Mouse (Mus musculus) testis, adult 2 months (tissue): ENCODE results near the gene Abt1. TPM values are rescaled to one million over a fixed set of nuclear protein-coding genes. Genes with fewer than 3 reads are reported as not detected.

ENCODE experiments used
- H3K27ac ChIP-seq: fragments of 200-500 bp; 2 replicates; pipeline ENCODE4 v1.5.1; 2012; ENCODE audit warnings: low read depth, low read length; ENCODE audit not compliant: control insufficient read depth, insufficient read depth
- H3K27me3 ChIP-seq: fragments of 200-500 bp; 2 replicates; pipeline ENCODE4 v1.6.1; 2012; ENCODE audit warnings: mild to moderate bottlenecking, low read length, moderate library complexity; ENCODE audit not compliant: control insufficient read depth, insufficient read depth
- H3K36me3 ChIP-seq: fragments of 200-500 bp; 2 replicates; pipeline ENCODE4 v1.6.1; 2012; ENCODE audit warnings: mild to moderate bottlenecking, low read length; ENCODE audit not compliant: control insufficient read depth, insufficient read depth
- H3K4me1 ChIP-seq: fragments of 200-500 bp; 2 replicates; pipeline ENCODE4 v1.6.1; 2012; ENCODE audit warnings: low read length; ENCODE audit not compliant: control insufficient read depth, insufficient read depth
- H3K4me3 ChIP-seq: fragments of 200-500 bp; 2 replicates; pipeline ENCODE4 v1.5.1; 2012; ENCODE audit warnings: low read depth, mild to moderate bottlenecking, low read length, moderate library complexity, mixed read lengths; ENCODE audit not compliant: control insufficient read depth
- CTCF ChIP-seq: fragments of 200-500 bp; IDR thresholded peaks from 2 replicates; pipeline ENCODE4 v1.5.1; 2012; ENCODE audit warnings: low read depth, mild to moderate bottlenecking, inconsistent platforms, low read length, moderate library complexity; ENCODE audit not compliant: control insufficient read depth, insufficient read depth, insufficient replicate concordance
- POLR2A ChIP-seq: fragments of 200-500 bp; IDR thresholded peaks from 2 replicates; pipeline ENCODE4 v1.6.1; 2012; ENCODE audit warnings: low read depth, mild to moderate bottlenecking, inconsistent platforms, low read length, moderate library complexity; ENCODE audit not compliant: control insufficient read depth
- polyA plus RNA-seq: library from polyadenylated mRNA; depleted of rRNA; stranded (reverse); fragments of >200 nt; gene quantifications from 2 replicates; pipeline ENCODE4 v1.2.3, GENCODE M21; 2012

Gene Abt1
- polyA plus RNA-seq, 1 experiment: 2.0 TPM

DNA sequence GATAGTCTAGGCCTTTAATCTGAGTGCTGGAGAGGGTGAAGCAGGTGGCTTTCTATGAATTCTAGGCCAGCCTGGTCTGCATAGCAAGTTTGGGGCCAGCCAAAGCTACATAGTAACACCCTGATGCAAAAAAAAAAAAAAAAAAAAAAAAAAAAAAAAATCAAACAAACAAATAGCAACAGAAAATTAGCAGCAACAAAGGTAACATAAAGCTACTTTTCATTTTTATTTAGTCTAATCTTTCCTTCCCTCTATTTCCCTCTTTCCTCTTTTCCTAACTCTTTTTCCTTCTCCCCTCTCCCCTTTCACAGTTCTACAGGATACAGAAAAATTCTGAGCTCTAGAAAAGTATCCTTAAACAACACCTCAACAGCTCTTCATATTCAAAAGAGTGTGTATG lies 39.0 kb upstream of the Abt1 start:
- Histone ChIP-seq H3K27ac (no peak overlapping the region), H3K36me3 (no peaks in the 10 kb centered on the region), H3K27me3 (no peaks in the 10 kb centered on the region), H3K4me1 (peaks cover 5% of the 10 kb centered on the region), H3K4me3 (no peak overlapping the region)
- TF ChIP-seq POLR2A: no peak
- no peak for TF ChIP-seq CTCF

DNA sequence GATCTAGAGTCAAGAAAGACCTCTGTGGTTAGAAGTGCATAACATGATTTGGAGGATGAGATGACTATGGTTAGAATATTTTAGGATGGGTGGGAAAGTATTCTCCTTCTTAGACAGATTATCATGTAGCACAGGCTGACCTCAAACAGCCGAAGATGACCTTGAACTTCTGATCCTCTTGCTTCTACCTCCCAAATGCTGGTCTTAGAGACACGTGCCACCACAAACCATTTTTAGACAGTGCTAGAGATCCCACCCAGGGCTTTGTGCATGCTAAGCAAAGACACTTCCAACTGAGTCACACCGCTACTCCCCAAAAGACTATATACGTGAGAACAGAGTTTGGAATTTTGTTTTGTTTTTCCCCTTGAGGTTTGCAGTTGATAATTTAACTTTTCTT lies 38.4 kb upstream of the Abt1 start:
- Histone ChIP-seq H3K4me1 (peaks cover 5% of the 10 kb centered on the region), H3K27me3 (no peaks in the 10 kb centered on the region), H3K27ac (no peak overlapping the region), H3K4me3 (no peak overlapping the region), H3K36me3 (no peaks in the 10 kb centered on the region)
- TF ChIP-seq CTCF (no peak), POLR2A (no peak)

DNA sequence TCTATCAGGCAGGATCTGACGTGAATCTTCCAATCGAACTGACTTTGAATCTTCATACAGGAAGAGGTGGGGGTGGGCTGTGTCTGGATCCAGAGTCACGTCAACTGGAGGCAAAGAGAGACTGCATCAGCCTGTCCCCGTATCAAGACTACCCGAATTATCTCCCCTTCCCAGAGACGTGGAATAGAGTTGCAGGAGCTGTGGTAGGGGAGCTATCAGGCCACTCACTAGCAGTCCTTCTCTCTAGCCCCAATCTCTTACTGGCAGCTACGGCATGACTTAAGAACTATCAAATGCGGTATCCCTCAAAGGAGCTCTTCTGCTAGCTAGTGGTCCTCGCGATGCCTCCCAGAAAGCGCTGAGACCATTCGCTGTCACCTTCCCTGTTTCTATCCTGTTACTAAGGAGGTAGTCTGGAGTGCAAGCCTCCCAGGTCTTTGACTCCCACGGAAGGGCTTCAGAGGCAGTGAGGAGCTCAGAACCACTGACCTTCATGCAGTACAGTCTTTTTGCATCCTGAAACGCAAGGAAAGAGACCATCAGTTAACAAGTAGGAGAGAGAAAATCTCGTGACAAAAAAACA lies 35.7 kb upstream of the Abt1 start:
- no peak for TF ChIP-seq POLR2A
- no peak for TF ChIP-seq CTCF
- no peak overlapping the region for H3K4me3 ChIP-seq
- no peaks in the 10 kb centered on the region for H3K27me3 ChIP-seq
- no peaks in the 10 kb centered on the region for H3K36me3 ChIP-seq
- peaks cover 2% of the 10 kb centered on the region for H3K4me1 ChIP-seq
- no peak overlapping the region for H3K27ac ChIP-seq

DNA sequence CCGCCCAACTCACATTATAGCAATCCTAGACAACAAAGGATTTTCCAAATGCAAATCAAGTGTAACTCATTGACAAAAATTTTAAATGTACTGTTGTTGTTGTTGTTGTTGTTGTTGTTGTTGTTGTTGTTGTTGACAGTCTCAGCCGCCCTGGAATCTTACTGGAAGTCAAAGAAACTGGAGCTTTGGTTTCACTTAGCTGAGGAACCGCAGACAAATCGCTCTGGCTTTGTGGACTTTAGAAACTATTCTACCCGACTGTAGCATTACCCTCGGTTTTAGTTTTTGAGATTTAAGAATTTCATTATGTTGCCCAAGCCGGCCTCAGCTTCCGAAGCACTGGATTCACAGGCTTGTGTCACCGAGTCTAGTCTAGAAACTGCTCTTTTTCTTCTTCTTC lies 30.3 kb upstream of the Abt1 start:
- Histone ChIP-seq H3K36me3 (no peaks in the 10 kb centered on the region), H3K27ac (no peak overlapping the region), H3K4me3 (peak overlapping the region; percentile 82), H3K27me3 (no peaks in the 10 kb centered on the region), H3K4me1 (peaks cover 3% of the 10 kb centered on the region; the same call in 1 of the 2 replicates)
- TF ChIP-seq POLR2A (no peak), CTCF (no peak)

DNA sequence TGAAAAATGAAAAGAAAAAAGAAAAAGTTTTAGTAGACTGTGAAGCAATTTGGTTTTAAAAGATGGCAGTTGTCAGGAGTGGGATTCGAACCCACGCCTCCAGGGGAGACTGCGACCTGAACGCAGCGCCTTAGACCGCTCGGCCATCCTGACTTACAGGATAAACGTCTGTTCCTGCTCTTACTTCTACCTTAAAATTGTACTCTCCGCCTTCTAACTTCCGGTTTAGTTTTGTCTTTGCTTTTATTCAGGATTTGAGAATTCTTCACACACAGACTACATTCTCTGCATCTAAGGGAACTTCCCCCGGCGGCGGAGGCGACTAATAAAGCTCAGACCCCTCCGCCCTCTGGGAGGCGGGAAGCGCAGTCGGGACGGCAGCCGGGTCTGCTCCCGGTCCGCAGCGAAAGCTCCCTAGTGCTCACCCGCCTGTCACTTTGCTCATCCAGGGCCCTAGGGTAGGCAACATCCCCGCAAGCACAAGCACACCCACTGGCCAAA lies 29.7 kb upstream of the Abt1 start:
- no peak for TF ChIP-seq CTCF
- TF ChIP-seq POLR2A: no peak
- H3K27ac ChIP-seq: 0 out of 2 replicates have a peak overlapping the region, but pooled peaks have one; percentile 27
- H3K27me3 ChIP-seq: no peaks in the 10 kb centered on the region
- H3K36me3 ChIP-seq: no peaks in the 10 kb centered on the region
- peaks cover 3% of the 10 kb centered on the region; the same call in 1 of the 2 replicates for H3K4me1 ChIP-seq
- peak overlapping the region; percentile 82 for H3K4me3 ChIP-seq

DNA sequence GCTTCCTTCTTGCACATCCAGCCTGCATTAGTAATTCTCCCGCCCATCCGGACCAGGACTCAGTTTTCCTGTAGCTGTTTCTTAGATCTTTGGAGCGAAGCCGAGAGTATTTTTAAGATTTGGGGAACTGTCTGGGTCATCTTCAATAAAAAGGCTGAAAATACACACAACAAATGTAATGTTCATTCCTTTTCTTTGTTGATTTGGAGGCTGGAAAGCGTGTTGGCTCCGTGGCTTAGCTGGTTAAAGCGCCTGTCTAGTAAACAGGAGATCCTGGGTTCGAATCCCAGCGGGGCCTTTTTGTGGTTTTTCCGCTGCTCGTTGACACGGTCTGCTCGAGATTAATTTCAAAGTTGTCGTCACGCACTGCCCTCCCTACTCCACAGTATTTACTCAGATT lies 26.7 kb upstream of the Abt1 start:
- H3K27ac ChIP-seq: no peak overlapping the region
- peaks cover 5% of the 10 kb centered on the region for H3K4me1 ChIP-seq
- no peaks in the 10 kb centered on the region for H3K36me3 ChIP-seq
- TF ChIP-seq POLR2A: no peak
- no peak for TF ChIP-seq CTCF
- H3K4me3 ChIP-seq: peak overlapping the region; percentile 4
- H3K27me3 ChIP-seq: no peaks in the 10 kb centered on the region

DNA sequence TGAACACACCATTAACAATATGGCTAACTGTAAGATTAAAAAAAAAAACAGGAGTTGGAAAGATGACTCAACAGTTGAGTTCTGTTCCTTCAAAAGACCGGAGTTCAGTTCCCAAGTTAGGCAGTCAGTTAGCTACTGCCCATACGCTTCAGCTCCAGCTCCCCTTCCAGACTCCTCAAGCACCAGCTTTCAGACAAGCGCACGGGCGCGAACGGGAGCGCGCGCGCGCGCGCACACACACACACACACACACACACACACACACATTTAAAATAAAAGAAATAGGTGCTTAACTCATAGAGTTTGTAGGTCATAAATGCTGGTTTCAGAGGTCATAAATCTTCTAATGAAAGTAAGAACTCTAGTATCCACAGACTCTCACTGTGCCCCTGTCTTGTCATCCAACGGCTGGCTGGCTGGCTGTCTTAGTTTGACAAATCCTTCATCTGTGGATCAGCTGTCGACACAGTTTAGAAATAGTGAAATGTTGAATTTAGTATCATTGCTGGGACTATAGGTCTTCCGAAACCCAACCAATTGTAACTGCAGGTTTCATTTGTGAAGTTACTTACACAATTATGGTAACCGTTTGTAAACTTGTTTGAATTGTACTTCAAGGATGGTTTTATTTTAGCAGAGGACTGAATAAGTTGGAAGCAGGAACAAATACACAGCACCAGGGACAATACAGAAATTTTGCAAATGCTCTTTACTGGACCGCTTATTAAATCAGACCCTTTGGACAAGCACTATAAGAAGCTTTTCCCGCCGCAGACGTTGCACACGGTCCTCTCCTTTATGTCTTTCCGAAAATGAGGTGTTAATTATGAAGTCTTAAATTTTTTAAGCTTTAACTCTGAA lies 25.8 kb upstream of the Abt1 start:
- Histone ChIP-seq H3K27ac (no peak overlapping the region), H3K36me3 (no peaks in the 10 kb centered on the region), H3K27me3 (no peaks in the 10 kb centered on the region), H3K4me1 (peaks cover 9% of the 10 kb centered on the region), H3K4me3 (no peak overlapping the region; the same call in 1 of the 2 replicates)
- TF ChIP-seq POLR2A: no peak
- TF ChIP-seq CTCF: no peak
